Mouse (Mus musculus): Measurements from ENCODE around the gene BC028528. TPM values are rescaled to one million over a fixed set of nuclear protein-coding genes. Genes with fewer than 3 reads are reported as not detected.

The BC028528 gene
- total and polyA plus RNA-seq, 3 experiments, result 15.6 to 46.1 (median 40.6) TPM

- peaks cover 18 to 49% of the 10 kb centered on the region in 2 experiments for H3K36me3 ChIP-seq (replicated peaks in 1 of 2; ENCODE audit: control insufficient read depth in 1 of 2, insufficient read depth in 1 of 2, low read length in 1 of 2)
- in situ Hi-C loops (cut with MboI; ENCODE audit: low pct_ligation_motif_present, low pct_unique_long_range_greater_than_20kb, low sequenced_read_pairs), result no loop called here
- H3K4me1 ChIP-seq (ENCODE audit: control insufficient read depth in 1 of 2, insufficient read depth in 2 of 2), result peaks cover 12 to 50% of the 10 kb centered on the region in 2 experiments; a peak in 3 of 4 replicates
- no peak overlapping the region for H3K4me2 ChIP-seq (ENCODE audit: insufficient read depth, low read depth, poor library complexity, severe bottlenecking)
- dilution Hi-C loops (cut with MboI; ENCODE audit: extremely low pct_ligation_motif_present, extremely low pct_unique_long_range_greater_than_20kb, low sequenced_read_pairs), result no loop called here
- no peak overlapping the region for H3K27ac ChIP-seq (ENCODE audit: insufficient read depth, low read depth)
- TF ChIP-seq BHLHE40 (IDR thresholded peaks at IDR 0.05; ENCODE audit: low read depth, low read length) (no peak), ZMIZ1 (IDR thresholded peaks at IDR 0.05; ENCODE audit: low read depth, low read length) (no peak), RAD21 (IDR thresholded peaks at IDR 0.05; ENCODE audit: low read depth, low read length) (no peak), TCF12 (IDR thresholded peaks at IDR 0.05; ENCODE audit: low read depth, low read length) (no peak), RCOR1 (conservative IDR thresholded peaks at IDR 0.05; ENCODE audit: low read depth, low read length) (no peak), EP300 (IDR thresholded peaks at IDR 0.05; ENCODE audit: low read length) (no peak)
- H3K79me2 ChIP-seq (replicated peaks; ENCODE audit: control insufficient read depth, extremely low read depth, insufficient read depth, poor library complexity, severe bottlenecking), result peaks cover 12% of the 10 kb centered on the region
- H3K27me3 ChIP-seq (replicated peaks), result no peaks in the 10 kb centered on the region
- H3K4me3 ChIP-seq (replicated peaks in 1 of 3; ENCODE audit: low read depth in 2 of 3, low read length in 2 of 3, poor library complexity in 1 of 3), result no peak overlapping the region
- no peaks in the 10 kb centered on the region for H3K9me3 ChIP-seq (replicated peaks; ENCODE audit: low read length)
- no peak overlapping the region for H3K9ac ChIP-seq (ENCODE audit: insufficient read depth, low read depth)
- no peak for DNase-seq (ENCODE audit: extremely low read depth)
These were observed 2.1 kb downstream of the BC028528 start for GRCm38 (mm10) chr3:95889664-95890063.

GRCm38 (mm10) chr3:95887596-95887995, 4.2 kb downstream of the BC028528 start:
- Histone ChIP-seq H3K27ac (ENCODE audit: insufficient read depth, low read depth) (no peak overlapping the region), H3K4me2 (ENCODE audit: insufficient read depth, low read depth, poor library complexity, severe bottlenecking) (no peak overlapping the region), H3K36me3 (replicated peaks in 1 of 2; ENCODE audit: control insufficient read depth in 1 of 2, insufficient read depth in 1 of 2, low read length in 1 of 2) (peaks cover 20 to 61% of the 10 kb centered on the region in 2 experiments), H3K79me2 (replicated peaks; ENCODE audit: control insufficient read depth, extremely low read depth, insufficient read depth, poor library complexity, severe bottlenecking) (peaks cover 6% of the 10 kb centered on the region; the same call in 1 of the 2 replicates), H3K4me1 (ENCODE audit: control insufficient read depth in 1 of 2, insufficient read depth in 2 of 2) (peaks cover 11 to 44% of the 10 kb centered on the region in 2 experiments; a peak in 3 of 4 replicates), H3K9ac (ENCODE audit: insufficient read depth, low read depth) (no peak overlapping the region), H3K27me3 (replicated peaks) (no peaks in the 10 kb centered on the region), H3K9me3 (replicated peaks; ENCODE audit: low read length) (peaks cover under 1% of the 10 kb centered on the region), H3K4me3 (replicated peaks in 1 of 3; ENCODE audit: low read depth in 2 of 3, low read length in 2 of 3, poor library complexity in 1 of 3) (no peak overlapping the region)
- no peak for DNase-seq (ENCODE audit: extremely low read depth)
- in situ Hi-C loops (cut with MboI; ENCODE audit: low pct_ligation_motif_present, low pct_unique_long_range_greater_than_20kb, low sequenced_read_pairs), result no loop called here
- no peak for TF ChIP-seq SMC3 (IDR thresholded peaks at IDR 0.05; ENCODE audit: low read depth, low read length)
- no peak for TF ChIP-seq ETS1 (conservative IDR thresholded peaks at IDR 0.05; ENCODE audit: low read depth, low read length)
- no peak for TF ChIP-seq JUN (IDR thresholded peaks at IDR 0.05; ENCODE audit: insufficient read depth, low read depth, low read length)
- TF ChIP-seq EP300 (IDR thresholded peaks at IDR 0.05; ENCODE audit: low read length), result no peak
- TF ChIP-seq POLR2A (IDR thresholded peaks at IDR 0.05; ENCODE audit: low read depth, low read length), result no peak
- TF ChIP-seq E2F4 (IDR thresholded peaks at IDR 0.05; ENCODE audit: insufficient replicate concordance, low read depth, low read length), result no peak
- no peak for TF ChIP-seq PAX5 (IDR thresholded peaks at IDR 0.05; ENCODE audit: low read length)
- no peak for TF ChIP-seq UBTF (IDR thresholded peaks at IDR 0.05; ENCODE audit: low read depth, low read length)
- TF ChIP-seq CTCF (conservative IDR thresholded peaks at IDR 0.05 in 1 of 2, IDR thresholded peaks at IDR 0.05 in 1 of 2; ENCODE audit: low read depth in 2 of 2, low read length in 2 of 2), result no peak
- no peak for TF ChIP-seq RCOR1 (conservative IDR thresholded peaks at IDR 0.05; ENCODE audit: low read depth, low read length)
- TF ChIP-seq CHD2 (IDR thresholded peaks at IDR 0.05; ENCODE audit: low read length), result no peak
- TF ChIP-seq JUND (conservative IDR thresholded peaks at IDR 0.05; ENCODE audit: low read depth, low read length), result no peak
- TF ChIP-seq MYC (IDR thresholded peaks at IDR 0.05; ENCODE audit: low read depth, low read length), result no peak
- TF ChIP-seq SIN3A (IDR thresholded peaks at IDR 0.05; ENCODE audit: low read length), result no peak
- no peak for TF ChIP-seq GABPA (IDR thresholded peaks at IDR 0.05; ENCODE audit: insufficient replicate concordance, low read depth, low read length)
- no peak for TF ChIP-seq NRF1 (IDR thresholded peaks at IDR 0.05; ENCODE audit: low read depth, low read length)
- dilution Hi-C loops (cut with MboI; ENCODE audit: extremely low pct_ligation_motif_present, extremely low pct_unique_long_range_greater_than_20kb, low sequenced_read_pairs), result no loop called here

Measured in CH12.LX (cell line).